Mouse (Mus musculus) T-cell, adult 2 months (primary cell): ENCODE measurements around the gene C1qtnf7.

Source experiments
- DNase-seq: peaks from one replicate; pipeline ENCODE4 v3.0.0; 2022; ENCODE audit warnings: low spot score

C1qtnf7 gene

GRCm38 (mm10) chr5:43609760-43610159, 94.4 kb downstream of the C1qtnf7 start:
- DNase-seq, result no peak

- DNase-seq, result no peak
Observed at GRCm38 (mm10) chr5:43621575-43622299, 106.4 kb downstream of the C1qtnf7 start.

GRCm38 (mm10) chr5:43625407-43625806, 110.1 kb downstream of the C1qtnf7 start:
- no peak for DNase-seq

- DNase-seq, result no peak
Observed at GRCm38 (mm10) chr5:43634071-43634601, 118.8 kb downstream of the C1qtnf7 start.

- no peak for DNase-seq
Observed at GRCm38 (mm10) chr5:43634602-43635081, 119.3 kb downstream of the C1qtnf7 start.

- DNase-seq, result no peak
Observed at GRCm38 (mm10) chr5:43645020-43645419, 129.7 kb downstream of the C1qtnf7 start.

- DNase-seq, result no peak
Observed at GRCm38 (mm10) chr5:43647098-43647774, 131.9 kb downstream of the C1qtnf7 start.

GRCm38 (mm10) chr5:43661498-43661897, 146.2 kb downstream of the C1qtnf7 start:
- no peak for DNase-seq

GRCm38 (mm10) chr5:43661997-43662961, 146.9 kb downstream of the C1qtnf7 start, which contains the start of gene Cc2d2a:
TSS of gene Cc2d2a (plus strand) at chr5:43662346.
- no peak for DNase-seq

- no peak for DNase-seq
Observed at GRCm38 (mm10) chr5:43663531-43663930, 148.2 kb downstream of the C1qtnf7 start.

- no peak for DNase-seq
Observed at GRCm38 (mm10) chr5:43665144-43665543, 149.8 kb downstream of the C1qtnf7 start.
